Mouse (Mus musculus): Measurements from ENCODE around the gene Ubtd2. TPM values are rescaled to one million over a fixed set of nuclear protein-coding genes. Genes with fewer than 3 reads are reported as not detected.

Gene Ubtd2
- total RNA-seq, 2 experiments from 2014 or later: 7.2 to 7.7 TPM

DNA sequence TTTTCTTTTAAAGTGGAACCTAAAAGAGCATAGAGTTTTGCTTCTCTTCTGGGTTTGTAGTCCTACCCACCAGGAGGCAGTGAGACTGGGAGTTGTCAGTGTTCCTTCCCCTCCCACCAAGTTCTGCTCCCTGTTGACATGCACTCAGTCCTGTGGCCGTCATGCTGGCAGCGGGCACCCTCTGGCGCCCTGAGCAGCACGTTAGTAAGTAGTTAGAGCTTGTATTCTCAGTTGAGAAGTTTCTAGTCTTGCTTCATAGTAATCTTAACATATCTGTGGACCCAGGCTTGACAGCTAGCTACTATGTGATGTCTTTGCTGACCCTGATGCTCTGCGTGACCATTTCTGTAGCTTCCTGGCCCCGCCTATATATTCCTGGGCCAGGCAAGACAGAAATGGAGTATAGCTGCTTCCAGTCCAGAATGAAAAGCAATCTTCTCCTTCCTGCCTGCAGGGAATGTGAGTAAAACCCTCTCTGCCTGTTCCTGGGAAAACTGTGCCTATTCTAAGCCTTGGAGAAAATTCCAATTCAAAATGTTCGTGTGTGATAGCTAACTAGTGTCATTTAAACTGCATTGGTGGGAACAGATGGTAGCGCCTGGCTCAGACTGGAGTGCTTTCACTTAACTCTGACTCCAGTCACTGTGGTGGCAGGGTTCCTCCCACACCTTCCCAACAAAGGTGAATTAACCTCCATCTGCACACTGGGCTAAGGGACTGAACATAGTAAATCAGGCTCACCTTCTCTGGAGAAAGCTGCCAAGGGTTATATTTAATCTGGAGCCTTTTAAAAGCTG is 61.9 kb downstream of the Ubtd2 start:
- no peak for DNase-seq (ENCODE audit: low spot score)

DNA sequence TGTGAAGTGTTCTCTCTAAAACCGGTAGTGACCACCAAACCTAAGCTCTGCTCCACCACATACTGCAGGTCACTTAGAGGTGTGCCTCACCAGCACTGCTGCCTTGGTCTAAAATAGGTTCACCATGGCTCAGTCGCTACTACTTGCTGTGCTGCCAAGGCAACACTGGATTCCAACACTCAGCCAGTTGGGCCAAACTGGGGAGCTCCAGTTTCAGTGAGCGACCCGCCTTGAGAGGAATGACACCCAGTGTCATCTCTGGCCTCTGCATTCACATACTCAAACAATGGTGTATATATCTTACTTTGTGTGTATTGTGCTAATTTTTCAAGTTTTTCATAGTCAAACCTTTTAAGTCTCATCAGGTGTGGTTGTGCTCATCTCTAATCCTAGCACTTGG is 63.6 kb downstream of the Ubtd2 start:
- peak; percentile 85 for DNase-seq (ENCODE audit: low spot score)

DNA sequence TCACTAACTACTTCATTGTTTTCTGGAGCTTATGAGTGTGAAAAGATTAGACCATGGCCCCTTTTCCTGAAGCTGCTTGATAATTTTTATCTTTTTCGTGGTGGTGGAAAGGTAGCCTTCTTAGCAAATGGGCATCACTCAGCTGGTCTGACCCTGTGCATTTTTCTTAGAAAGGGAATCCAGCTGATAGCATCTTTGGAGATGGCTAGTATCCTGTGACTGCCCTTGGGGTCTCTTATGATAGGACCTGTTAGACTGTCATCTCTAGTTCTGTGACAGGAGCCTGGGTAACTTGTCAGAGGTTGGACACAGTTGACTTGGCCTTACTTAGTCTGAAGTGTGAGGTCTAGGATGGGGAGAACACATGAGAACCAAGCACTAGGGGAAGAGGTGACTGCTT is 64.2 kb downstream of the Ubtd2 start:
- no peak for DNase-seq (ENCODE audit: low spot score)

DNA sequence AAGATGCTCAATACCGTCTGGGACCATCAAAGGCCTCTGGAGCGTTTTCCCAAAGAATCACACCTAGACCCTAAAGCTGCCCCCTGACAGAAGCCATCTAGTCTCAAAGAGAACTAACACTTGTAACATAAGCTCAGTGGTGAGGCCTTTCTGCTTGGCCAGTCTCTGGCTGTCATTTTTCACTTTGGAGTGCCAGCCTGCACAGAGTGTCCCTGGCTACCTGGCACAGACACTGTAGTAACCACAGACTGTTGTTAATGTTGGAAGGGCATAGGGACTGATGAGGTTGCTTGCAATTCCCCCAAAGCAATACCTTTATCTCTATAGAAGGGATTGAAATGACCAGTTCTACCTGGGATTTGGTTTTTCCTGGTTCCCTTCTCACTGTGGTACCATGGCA is 66.1 kb downstream of the Ubtd2 start:
- DNase-seq (ENCODE audit: low spot score): peak; percentile 54

DNA sequence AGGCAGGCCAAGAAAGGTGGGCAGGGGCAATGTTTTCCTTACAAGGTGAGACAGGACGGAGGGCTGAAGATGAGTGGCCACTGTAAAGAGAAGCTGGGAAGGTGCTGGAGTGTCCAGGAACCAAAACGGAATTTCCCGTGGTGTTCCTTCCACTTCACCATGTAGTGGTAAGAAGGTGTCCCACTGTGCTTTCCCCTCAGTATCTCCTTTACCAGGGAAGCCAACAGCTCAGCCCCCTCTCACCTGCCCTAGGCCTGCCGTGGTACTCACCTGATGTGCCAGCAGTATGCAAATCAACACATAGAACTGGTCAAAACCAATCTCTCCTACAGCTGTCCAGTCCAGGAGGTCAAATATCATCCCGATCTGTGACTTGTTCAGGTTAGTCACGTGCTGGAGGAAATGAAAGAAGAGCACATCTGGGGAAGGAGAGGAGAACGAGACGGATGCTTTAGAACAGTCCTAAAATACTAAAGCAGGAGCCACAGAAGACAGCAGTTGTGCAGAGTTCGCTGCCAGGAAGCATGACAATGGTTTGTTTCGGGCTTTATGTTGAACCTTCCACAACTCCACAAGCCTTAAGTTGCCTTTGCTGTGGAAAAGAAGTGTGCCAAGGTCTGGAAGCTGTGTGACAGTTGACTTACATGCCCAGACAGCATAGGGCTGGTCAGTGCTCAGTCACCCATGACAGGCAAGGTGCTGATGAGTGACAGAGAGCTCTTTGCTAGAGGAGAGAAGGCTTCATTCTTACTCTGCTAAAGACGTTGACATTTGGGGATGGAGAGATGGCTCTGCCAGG is 69.2 kb downstream of the Ubtd2 start:
- DNase-seq (ENCODE audit: low spot score): no peak

DNA sequence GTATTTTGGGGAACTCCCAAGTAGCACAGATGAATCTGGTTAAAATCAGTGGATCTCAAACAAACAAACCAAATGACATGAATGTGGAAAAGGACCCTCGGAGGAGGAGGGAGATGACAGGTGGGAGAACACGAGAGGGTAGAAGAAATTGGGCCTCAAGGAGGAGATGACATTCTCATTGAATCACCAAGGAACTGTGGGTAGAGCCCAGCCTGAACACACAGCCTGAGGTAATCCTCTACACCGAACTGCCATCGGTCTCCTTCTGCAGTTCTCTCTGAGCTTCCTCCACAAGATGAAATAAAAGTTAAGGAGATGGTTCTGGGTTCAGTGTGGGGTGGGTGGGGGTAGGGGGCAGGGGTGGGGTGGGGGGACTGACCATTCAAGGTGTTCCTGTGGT is 71.8 kb downstream of the Ubtd2 start:
- no peak for DNase-seq (ENCODE audit: low spot score)

DNA sequence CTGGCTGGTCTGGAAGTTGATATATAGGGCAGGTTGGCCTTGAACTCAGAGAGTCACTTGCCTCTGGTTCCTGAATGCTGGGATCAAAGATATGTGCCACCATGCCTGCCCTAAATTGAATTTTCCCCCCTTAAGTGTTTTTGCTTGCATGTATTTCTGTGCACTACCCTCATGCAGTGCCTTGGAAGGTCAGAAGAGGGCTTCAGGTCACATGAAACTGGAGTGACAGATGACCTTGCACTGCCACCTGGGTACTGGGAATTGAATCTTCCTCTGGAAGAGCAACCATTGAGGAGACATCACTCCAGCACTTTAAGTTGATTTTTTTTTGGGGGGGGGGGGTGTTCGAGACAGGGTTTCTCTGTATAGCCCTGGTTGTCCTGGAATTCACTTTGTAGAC is 75.0 kb downstream of the Ubtd2 start:
- no peak for DNase-seq (ENCODE audit: low spot score)

DNA sequence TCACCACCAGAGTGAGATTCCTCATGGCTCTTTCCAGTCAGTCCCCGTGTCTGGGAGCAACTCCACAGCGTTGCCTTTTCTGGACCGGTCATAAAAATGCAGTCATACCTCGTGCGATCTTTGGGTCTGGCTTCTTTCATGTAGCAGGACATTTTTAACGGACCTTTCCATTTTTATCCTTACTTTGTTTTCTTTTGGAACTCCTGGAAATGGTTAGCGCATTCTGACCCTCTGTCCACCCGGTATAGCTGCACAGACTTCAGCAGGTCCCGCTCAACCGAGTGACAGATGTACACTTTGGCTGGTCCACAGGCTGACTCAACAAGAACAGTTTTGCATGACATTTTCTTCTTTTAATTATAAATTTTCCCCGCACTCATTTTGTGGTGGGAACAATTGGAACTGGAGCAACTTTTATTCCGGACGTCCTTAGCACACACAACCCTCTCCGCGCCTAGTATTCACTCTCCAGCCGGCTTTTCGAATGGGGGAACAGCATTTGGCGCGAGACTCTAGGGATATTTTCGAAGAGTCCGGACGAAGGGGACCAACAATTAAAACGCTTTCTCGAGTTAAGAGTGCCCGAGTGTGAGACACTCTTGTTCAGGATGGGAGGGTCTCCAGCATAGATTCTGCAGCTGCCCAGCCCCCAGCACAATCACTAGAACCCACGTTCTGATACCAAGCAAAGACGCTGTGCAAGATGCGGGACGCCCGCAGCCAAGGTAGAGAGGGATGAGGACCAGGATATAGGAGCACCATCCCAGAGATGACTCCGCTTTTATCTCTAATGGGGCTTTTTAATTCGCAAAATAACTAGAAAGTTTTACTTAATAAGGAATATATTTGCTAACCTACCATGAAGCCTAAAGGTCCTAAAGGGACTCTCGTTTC is 76.9 kb downstream of the Ubtd2 start, which contains the start of gene Efcab9:
Gene Efcab9 (minus strand): TSS at position 211 of the 894 bp plus-strand sequence.
- DNase-seq (ENCODE audit: low spot score): no peak

DNA sequence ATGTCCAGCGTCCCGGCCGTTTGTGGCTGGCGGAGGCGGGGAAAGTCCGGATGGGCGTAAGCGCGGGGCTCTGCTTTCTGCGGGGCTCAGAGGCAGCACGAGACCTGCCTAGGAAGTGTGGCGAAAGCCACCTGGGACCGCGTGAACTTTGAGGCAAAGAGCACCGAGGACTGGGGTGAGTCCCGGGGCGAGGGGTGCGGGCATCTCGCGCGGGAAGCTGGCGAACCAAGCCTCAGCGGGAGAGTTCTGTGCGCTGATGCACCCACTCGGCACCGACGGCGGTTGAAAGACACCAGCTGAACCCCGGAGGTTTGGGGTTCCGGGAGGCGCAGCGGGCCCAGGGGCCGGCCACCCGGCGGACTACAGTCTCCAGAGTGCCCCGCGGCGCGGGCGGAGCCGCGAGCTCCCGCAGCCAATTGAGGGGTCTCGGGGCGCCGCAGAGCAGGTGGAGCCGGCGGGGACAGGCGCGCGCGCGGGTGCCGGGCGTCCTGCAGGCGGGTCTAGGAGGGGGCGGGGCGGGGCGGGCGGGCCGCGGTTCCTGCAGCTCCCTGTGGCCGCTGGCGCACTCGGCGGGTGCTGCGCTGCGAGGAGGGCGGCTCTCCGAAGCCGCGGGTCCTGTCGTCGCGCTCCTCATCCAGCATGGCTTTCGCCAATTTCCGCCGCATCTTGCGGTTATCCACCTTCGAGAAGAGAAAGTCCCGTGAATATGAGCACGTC is 77.8 kb downstream of the Ubtd2 start, which contains the start of gene Stk10:
Gene Stk10 (plus strand): TSS at position 541 of the 717 bp plus-strand sequence.
- peak; percentile 91 for DNase-seq (ENCODE audit: low spot score)

DNA sequence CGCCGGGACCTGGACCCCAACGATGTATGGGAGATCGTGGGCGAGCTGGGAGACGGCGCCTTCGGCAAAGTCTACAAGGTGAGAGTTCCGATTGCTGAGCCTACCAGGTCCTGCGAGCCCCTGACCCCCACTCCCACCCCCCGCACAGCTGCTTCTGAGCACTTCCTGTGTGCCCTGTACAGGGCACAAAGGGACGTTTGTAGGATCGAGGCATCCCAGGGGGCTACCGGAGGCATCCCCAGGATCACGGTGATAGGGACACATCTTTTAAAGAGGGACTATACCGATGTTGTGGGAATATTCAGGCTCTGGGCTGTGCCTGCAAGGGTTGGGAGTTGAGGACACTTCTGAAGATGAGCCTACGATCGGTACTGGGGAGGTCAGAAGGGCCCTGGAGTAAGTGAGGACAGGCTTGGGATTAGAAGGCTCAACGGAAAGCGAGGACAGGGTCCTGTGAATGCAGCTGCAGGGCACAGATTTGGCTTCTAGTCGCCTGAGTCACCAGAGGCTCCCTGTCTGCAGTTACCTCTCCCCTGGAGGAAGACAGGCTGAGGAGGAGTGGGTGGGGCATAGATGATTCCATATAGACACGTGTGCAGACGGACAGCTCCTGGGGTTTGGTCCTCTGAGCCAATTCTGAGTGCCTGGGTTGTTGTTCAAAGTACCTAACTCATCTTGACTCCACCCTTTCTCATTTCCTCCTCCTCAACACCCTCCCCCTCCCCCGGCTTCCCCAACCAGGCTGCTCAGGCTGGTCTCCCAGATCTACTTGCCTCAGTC is 78.5 kb downstream of the Ubtd2 start:
- no peak for DNase-seq (ENCODE audit: low spot score)

DNA sequence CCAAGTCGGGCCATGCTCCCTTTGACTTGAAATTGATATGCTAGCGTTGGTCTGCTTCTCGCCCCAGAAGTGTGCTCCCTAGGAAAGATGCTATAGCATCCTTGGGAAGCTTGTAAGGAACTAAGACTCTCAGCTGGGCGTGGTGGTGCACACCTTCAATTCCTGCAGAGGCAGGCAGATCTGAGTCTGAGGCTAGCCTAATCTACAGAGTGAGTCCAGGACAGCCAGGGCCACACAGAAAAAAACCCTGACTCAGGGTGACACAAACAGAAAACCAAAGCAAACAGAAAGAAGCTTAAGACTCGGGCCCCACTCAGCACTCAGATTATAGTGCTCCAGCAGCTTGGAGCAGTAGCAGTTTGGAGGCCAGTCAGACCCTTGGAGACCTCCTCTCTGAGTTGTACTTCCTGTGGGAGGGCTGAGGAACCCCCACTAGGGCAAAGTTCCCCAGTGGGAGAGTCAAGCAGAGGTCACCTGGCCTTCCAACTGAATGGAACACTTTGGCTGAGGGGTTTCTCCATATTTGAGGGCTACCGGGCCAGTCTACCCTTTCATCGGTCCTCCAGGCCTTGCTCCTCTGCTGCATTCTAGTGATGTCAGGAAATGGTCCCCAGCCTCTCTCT is 79.4 kb downstream of the Ubtd2 start:
- no peak for DNase-seq (ENCODE audit: low spot score)

DNA sequence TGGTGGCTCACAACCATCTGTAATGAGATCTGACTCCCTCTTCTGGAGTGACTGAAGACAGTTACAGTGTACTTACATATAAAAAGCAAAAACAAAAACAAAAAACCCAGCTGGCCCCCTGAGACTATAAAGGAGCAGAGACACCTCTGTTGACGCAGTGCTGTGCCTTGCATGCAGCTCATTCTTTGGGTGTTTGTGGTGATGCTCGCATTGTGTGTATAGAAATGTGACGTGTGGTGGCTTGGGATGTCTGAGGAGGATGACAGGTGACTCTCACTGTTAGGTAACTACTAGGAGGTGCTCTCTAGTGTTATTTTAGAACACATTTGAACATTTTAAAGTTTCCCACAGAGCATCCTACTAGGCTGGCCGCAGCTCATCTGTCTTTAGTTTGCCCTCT is 80.5 kb downstream of the Ubtd2 start:
- no peak for DNase-seq (ENCODE audit: low spot score)

DNA sequence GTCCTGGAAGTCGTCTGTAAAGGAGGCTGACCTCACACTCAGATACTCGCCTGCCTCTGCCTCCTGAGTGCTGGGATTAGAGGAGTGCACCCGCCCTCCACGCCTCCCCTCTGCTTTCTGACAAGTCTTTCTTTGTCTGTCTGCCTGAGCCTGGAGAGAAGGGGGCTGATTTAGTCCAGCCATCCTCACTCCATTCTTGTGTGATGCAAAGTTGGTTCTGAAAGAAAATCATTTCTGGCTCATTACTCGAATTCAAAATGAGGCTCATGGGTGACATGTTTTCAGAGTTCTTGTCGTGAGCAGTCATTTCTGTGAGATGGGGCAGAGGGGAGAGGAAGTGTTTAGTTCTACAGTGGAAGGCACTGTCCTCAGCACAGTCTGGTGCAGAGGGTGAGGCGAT is 81.8 kb downstream of the Ubtd2 start:
- no peak for DNase-seq (ENCODE audit: low spot score)

DNA sequence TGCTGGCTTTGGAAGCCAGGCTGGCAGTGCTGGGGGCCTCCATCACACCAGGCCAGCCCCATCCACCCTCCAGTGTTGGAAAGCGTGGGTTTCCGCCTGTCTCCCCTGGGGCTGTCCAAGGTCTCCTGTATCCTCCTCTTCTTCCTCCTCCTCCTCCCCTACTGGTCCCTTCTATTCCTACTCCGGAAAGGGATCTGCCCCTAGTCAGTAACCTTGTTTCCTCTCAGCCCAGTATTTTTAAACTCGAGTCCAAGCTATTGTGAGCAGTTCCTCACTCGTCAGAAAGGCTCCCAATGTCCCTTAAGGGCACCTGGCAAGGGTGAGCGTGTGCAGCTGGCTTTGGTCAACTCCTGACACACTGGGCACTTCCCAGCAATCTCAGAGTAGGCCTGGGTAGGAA is 83.3 kb downstream of the Ubtd2 start:
- no peak for DNase-seq (ENCODE audit: low spot score)

DNA sequence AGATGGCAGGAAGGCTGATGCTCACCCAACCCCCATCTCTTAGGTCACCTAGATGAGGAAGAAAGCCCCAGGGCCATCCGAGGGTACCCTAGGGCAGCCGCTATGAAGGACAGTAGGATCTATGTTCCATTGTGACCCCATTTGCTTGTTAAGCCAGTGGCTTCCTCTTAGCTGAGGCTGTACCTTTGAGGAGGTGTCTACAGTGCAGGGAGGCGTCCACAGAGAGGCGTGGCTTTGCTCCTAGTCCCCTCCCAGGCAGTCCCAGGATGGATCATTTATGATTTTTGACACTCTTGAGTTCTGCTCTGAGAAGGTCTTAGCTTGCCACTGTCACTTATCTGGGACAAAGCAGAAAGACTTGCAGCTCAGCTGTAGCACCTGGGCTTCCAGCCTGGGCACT is 83.7 kb downstream of the Ubtd2 start:
- no peak for DNase-seq (ENCODE audit: low spot score)

DNA sequence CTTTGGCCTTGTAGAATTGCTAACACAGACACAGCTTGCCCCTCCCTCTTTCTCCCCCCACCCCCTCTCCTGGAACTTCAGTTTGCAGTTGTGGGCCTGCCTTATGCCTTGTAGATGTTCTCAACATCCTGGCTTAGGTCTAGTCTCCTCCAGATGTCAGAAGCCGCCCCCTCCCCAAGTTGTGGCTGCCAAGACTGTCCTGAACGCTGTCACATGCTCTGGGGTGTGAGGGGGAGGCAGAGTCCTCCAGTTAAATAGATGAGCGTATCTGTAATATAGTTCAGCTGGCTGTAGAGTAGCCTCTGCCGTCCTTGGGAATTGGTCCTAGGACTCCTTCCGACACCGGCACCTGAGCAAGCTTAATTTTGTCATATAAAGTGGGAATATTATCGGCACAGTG is 84.5 kb downstream of the Ubtd2 start:
- DNase-seq (ENCODE audit: low spot score): no peak

DNA sequence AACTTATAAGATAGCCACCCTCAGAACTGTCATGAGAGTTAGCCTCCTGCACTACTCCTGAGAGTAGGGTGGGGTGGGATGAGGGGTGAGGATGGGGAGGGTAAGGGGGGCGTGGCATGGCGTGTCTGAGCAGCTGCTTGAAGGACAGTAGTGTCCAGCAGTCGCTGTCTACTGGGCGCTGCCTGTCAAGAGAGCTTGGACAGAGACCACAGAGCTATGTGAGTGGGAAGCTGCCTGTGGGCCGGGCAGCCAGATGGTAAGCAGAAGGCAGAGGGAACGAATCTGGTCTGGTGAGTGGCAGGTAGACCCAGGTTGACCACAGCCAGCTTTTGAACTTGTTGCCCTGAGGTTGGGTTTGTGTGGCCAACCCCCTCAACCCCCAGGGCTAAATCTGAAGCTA is 85.3 kb downstream of the Ubtd2 start:
- DNase-seq (ENCODE audit: low spot score): no peak

DNA sequence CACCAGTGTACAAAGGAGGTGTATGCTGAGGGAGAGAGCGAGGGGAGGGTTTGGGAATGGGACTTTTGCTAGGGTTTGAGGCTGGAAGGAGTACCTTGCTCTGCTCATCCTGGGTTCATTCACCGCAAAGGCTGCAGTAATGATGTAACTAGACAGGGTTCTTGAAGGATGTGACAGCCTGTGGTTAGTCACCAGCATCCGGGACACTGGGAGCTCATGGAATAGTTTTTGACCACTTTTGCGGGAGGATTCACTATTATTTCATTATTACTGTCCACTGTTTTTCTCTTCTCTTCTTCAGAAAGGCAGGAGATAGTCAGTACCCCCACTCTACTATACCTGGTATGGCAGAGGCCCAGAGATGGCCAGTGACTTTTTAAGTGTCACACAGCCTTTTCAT is 87.0 kb downstream of the Ubtd2 start:
- no peak for DNase-seq (ENCODE audit: low spot score)

DNA sequence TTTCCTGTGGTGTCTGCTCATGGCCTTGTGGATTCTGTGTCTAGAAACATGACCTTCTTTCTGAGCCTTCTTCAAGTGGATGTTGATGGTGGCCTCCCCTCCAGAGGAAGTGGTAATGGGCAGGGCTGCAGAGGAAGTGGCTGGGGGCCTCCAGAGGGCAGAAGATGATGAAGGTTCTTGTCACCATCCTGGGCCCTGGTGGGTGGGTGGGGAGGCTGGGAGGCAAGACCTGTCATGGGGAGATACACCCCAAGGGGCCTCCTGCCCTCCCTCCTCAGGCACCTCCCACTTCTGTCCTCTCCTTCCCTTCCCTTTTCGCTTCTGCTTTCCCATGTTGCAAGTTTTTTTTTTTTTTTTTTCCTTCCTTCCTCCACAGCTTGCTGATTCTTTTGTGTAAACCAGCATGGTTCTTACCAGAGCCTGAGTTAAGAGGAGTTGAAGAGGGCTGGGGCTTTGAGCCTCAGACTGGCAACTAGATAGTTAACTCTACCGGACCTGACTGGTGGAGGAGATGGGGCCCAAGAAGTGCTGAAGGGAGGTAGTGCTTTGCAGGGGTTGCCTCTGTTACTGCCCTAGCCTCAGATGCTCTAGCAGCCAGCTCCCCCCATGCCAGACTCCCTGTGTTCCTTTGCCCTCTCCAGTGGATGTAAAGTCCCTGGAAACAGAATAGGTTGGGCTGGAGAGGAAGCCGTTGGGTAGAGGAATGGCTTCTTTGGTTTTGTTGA is 87.7 kb downstream of the Ubtd2 start:
- no peak for DNase-seq (ENCODE audit: low spot score)

Measured in gastrocnemius, adult 18-20 months (tissue).